Mouse (Mus musculus): ENCODE data around the gene Zfc3h1. TPM values are rescaled to one million over a fixed set of nuclear protein-coding genes. Genes with fewer than 3 reads are reported as not detected.
A peak's percentile ranks its signal among the peaks of the same experiment; 100 is the strongest.

The Zfc3h1 gene
- total and polyA plus RNA-seq, 3 experiments = 13.3 to 13.7 (median 13.3) TPM

DNA sequence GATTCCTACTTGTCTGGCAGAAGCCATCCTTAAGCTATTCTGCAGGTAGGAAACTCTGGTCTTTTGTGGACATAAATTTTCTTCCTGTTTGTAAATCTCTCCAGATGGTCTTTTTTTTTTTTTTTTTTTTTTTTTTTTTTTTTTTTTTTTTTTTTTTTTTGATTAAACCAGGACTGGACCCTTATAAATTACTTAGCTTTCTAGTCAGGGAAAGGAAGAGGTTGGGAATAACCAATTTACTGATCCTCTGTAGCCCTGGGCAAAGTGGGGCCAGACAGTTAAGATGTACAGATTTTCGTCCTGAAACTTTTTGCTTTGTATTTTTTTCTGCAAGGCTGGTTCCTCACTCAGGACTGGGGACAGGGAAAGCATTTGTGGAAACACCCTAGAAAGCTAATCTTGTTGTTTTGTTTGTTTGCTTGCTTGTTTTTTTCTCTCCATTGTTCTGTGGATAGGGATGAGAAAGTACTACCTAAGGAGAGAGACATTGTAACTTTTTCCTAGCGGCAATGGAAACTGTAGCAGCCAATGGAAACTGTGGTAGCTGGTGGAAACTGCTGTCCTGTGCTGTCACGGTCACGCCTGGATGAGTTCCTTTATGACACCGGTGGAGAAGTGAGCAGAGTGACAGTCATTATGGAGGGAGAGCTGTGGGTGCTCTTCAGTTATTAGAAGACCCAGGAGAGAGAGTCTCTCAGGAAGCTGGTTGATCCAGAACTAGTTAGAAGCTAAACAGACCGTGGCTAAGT is 88.6 kb downstream of the Zfc3h1 start:
- TF ChIP-seq CTCF (IDR thresholded peaks at IDR 0.05) = no peak
- no peak for TF ChIP-seq POLR2A (IDR thresholded peaks at IDR 0.05; ENCODE audit: insufficient read depth, low read depth, low read length)
- Histone ChIP-seq H3K27ac (no peak overlapping the region), H3K9ac (ENCODE audit: low read depth, low read length) (no peak overlapping the region), H3K36me3 (ENCODE audit: control insufficient read depth, insufficient read depth, low read length) (no peaks in the 10 kb centered on the region), H3K4me3 (no peak overlapping the region), H3K79me2 (replicated peaks; ENCODE audit: control insufficient read depth, insufficient read depth, low read length) (no peaks in the 10 kb centered on the region), H3K4me1 (ENCODE audit: control insufficient read depth, insufficient read depth, low read length) (peaks cover 1% of the 10 kb centered on the region; the same call in 1 of the 2 replicates), H3K27me3 (ENCODE audit: control insufficient read depth, insufficient read depth, low read length) (no peaks in the 10 kb centered on the region)
- DNase-seq = no peak
- intact Hi-C loops (cut with DNase I) = no loop called here
- 75% methylated on average over 6 of the region's 6 CpGs for WGBS

DNA sequence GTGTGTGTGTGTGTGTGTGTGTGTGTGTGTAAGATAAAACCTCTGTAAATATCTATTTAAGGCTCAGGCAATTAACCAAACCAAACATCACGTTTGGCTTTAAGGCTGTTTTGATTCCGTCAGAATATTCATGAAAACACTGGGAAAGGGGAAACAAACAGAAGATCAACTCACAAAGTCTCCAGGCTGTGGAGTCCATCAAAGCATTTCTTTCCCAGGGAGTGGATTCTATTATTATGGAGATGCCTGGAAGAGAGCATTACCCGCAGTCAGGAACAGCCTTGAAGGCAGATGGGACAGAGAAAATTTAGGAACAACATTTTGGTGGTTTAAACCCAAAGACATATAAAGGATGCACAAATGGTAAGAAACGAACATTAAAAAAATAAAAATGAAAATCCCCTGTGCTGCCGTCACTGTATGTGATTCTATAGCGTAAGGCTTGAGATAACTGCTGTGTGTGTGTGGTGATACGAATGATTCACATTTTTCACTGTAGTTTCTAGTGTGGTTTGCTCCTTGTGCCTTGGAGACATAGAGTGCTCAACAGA is 90.3 kb downstream of the Zfc3h1 start:
- Histone ChIP-seq H3K27me3 (ENCODE audit: control insufficient read depth, insufficient read depth, low read length) (no peaks in the 10 kb centered on the region), H3K4me1 (ENCODE audit: control insufficient read depth, insufficient read depth, low read length) (peaks cover 3% of the 10 kb centered on the region; the same call in 1 of the 2 replicates), H3K79me2 (replicated peaks; ENCODE audit: control insufficient read depth, insufficient read depth, low read length) (no peaks in the 10 kb centered on the region), H3K9ac (ENCODE audit: low read depth, low read length) (no peak overlapping the region), H3K4me3 (no peak overlapping the region), H3K36me3 (ENCODE audit: control insufficient read depth, insufficient read depth, low read length) (no peaks in the 10 kb centered on the region), H3K27ac (no peak overlapping the region)
- no peak for TF ChIP-seq EP300 (IDR thresholded peaks at IDR 0.05; ENCODE audit: insufficient read depth, low read depth, low read length)
- TF ChIP-seq CTCF (IDR thresholded peaks at IDR 0.05) = no peak
- TF ChIP-seq POLR2A (IDR thresholded peaks at IDR 0.05; ENCODE audit: insufficient read depth, low read depth, low read length) = no peak
- intact Hi-C loops (cut with DNase I) = no loop called here
- 70% methylated on average over 7 of the region's 7 CpGs for WGBS
- DNase-seq = no peak

DNA sequence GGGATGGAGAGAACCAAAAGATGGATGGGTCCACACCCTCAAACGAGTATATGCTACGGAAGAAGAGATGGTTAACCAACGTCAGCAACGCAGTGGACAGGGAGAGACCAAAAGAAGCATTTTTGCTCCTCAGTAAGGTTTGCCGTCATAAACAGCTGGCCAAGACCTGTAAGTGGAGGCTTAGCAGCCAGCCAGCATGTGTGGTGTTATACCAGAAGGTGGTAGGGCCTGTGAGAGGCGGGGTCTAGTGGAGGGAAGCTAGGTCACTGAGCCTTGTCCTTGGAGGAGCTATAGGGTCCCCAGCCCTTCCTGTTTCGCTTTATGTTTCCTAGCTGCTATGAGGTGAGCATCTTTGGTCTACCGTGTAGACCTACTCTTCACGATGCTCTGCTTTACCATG is 91.7 kb downstream of the Zfc3h1 start:
- H3K36me3 ChIP-seq (ENCODE audit: control insufficient read depth, insufficient read depth, low read length) = no peaks in the 10 kb centered on the region
- H3K79me2 ChIP-seq (replicated peaks; ENCODE audit: control insufficient read depth, insufficient read depth, low read length) = no peaks in the 10 kb centered on the region
- peaks cover 3% of the 10 kb centered on the region; the same call in 1 of the 2 replicates for H3K4me1 ChIP-seq (ENCODE audit: control insufficient read depth, insufficient read depth, low read length)
- DNase-seq = no peak
- WGBS = 90% methylated on average over 9 of the region's 9 CpGs
- no peak overlapping the region for H3K27ac ChIP-seq
- no peak overlapping the region for H3K9ac ChIP-seq (ENCODE audit: low read depth, low read length)
- H3K27me3 ChIP-seq (ENCODE audit: control insufficient read depth, insufficient read depth, low read length) = no peaks in the 10 kb centered on the region
- no peak overlapping the region for H3K4me3 ChIP-seq
- TF ChIP-seq EP300 (IDR thresholded peaks at IDR 0.05; ENCODE audit: insufficient read depth, low read depth, low read length) (no peak), POLR2A (IDR thresholded peaks at IDR 0.05; ENCODE audit: insufficient read depth, low read depth, low read length) (no peak), CTCF (IDR thresholded peaks at IDR 0.05) (no peak)
- intact Hi-C loops (cut with DNase I) = no loop called here

DNA sequence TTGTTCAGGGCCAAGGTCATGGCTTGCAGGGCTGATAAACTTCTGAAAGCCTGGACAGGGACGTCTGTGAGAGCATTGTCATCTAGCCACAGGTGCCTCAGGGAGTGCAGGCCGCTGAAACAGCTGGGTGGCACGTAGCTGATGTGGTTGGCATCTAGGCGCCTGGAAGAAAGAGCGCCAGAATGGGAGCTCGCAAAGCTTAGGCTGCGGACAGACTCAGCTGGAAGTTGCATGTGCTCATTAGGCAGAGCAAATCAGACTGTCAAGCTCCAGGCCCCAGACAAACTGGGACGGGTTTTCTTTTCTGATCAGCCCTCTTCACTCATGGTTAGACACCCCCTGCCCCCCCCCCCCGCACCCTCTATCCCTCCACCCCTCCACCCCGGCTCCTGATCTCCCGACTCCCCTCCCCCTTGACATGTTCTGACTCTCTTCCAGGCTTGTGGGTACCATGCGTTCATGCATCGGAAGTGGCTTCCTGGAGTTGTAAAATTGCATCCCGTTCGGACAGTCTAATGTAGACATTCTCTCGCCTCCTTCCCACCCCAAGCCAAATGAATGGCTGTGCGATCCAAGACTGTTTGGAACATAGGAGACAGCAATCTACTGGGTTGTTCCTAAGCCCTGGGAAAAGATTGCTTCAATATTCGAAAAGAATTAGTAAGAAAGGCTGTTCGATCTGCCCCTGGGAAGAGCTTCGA is 93.8 kb downstream of the Zfc3h1 start:
- Histone ChIP-seq H3K4me3 (peak overlapping the region; percentile 5; the same call in 1 of the 2 replicates), H3K36me3 (ENCODE audit: control insufficient read depth, insufficient read depth, low read length) (no peaks in the 10 kb centered on the region), H3K4me1 (ENCODE audit: control insufficient read depth, insufficient read depth, low read length) (peaks cover 3% of the 10 kb centered on the region; the same call in 1 of the 2 replicates), H3K27me3 (ENCODE audit: control insufficient read depth, insufficient read depth, low read length) (no peaks in the 10 kb centered on the region), H3K9ac (ENCODE audit: low read depth, low read length) (no peak overlapping the region), H3K27ac (no peak overlapping the region), H3K79me2 (replicated peaks; ENCODE audit: control insufficient read depth, insufficient read depth, low read length) (no peaks in the 10 kb centered on the region)
- 19% methylated on average over 20 of the region's 20 CpGs for WGBS
- no peak for DNase-seq
- no peak for TF ChIP-seq POLR2A (IDR thresholded peaks at IDR 0.05; ENCODE audit: insufficient read depth, low read depth, low read length)
- no peak for TF ChIP-seq EP300 (IDR thresholded peaks at IDR 0.05; ENCODE audit: insufficient read depth, low read depth, low read length)
- TF ChIP-seq CTCF (IDR thresholded peaks at IDR 0.05) = no peak
- intact Hi-C loops (cut with DNase I) = no loop called here

Other genes starting within 250 kb of the Zfc3h1 start
- gene Tph2, start 199.9 kb upstream of the Zfc3h1 start, total RNA-seq (2021) = not detected
- not detected in 2 replicates for gene Tph2, start 199.9 kb upstream of the Zfc3h1 start, polyA plus RNA-seq (2012; rRNA removed)
- gene Tbc1d15, start 133.5 kb upstream of the Zfc3h1 start, total RNA-seq (2021) = 10 to 100 TPM; 42.7 to 56.9 TPM
- 6.7 and 21.8 TPM in 2 replicates for gene Tbc1d15, start 133.5 kb upstream of the Zfc3h1 start, polyA plus RNA-seq (2012; rRNA removed)
- 10 to 100 TPM; 75.0 to 80.1 TPM for gene Rab21, start 69.4 kb upstream of the Zfc3h1 start, total RNA-seq (2021)
- 29.9 and 50.4 TPM in 2 replicates for gene Rab21, start 69.4 kb upstream of the Zfc3h1 start, polyA plus RNA-seq (2012; rRNA removed)
- gene Tmem19, start 22.5 kb upstream of the Zfc3h1 start, total RNA-seq (2021) = 10 to 100 TPM; 12.1 to 15.1 TPM
- gene Tmem19, start 22.5 kb upstream of the Zfc3h1 start, polyA plus RNA-seq (2012; rRNA removed) = 8.6 and 11.5 TPM in 2 replicates
- gene Thap2, start 516 bp upstream of the Zfc3h1 start, total RNA-seq (2021) = 1 to 10 TPM; 7.9 to 9.3 TPM
- gene Thap2, start 516 bp upstream of the Zfc3h1 start, polyA plus RNA-seq (2012; rRNA removed) = 5.0 and 7.8 TPM in 2 replicates
- gene A930009A15Rik, start 185.0 kb downstream of the Zfc3h1 start, total RNA-seq (2021) = not detected
- not detected in 2 replicates for gene A930009A15Rik, start 185.0 kb downstream of the Zfc3h1 start, polyA plus RNA-seq (2012; rRNA removed)
- gene Lgr5, start 202.8 kb downstream of the Zfc3h1 start, total RNA-seq (2021) = under 1 TPM in 1 of 2 experiments, not detected in 1; 0.05 TPM
- 0.25 and 0.32 TPM in 2 replicates for gene Lgr5, start 202.8 kb downstream of the Zfc3h1 start, polyA plus RNA-seq (2012; rRNA removed)